Mouse (Mus musculus) brain, embryonic 18.5 days (tissue): ENCODE data around the gene Pak2.
"Not testable (repeated sequence)": the region's sequence is repeated elsewhere in the genome, so short reads cannot be mapped to it uniquely, and the experiment has no call there.

Source experiments
- DNase-seq: peaks from one replicate; pipeline ENCODE4 v3.0.0-alpha.2; 2012; ENCODE audit warnings: low read depth, low spot score

Gene Pak2

GRCm38 (mm10) chr16:32097757-32098156, 18.6 kb upstream of the Pak2 start:
- not testable (repeated sequence) for DNase-seq

GRCm38 (mm10) chr16:32091466-32091865, 12.3 kb upstream of the Pak2 start:
- DNase-seq: no peak

- no peak for DNase-seq
Measured at GRCm38 (mm10) chr16:32087629-32088443, 8.7 kb upstream of the Pak2 start.

DNA sequence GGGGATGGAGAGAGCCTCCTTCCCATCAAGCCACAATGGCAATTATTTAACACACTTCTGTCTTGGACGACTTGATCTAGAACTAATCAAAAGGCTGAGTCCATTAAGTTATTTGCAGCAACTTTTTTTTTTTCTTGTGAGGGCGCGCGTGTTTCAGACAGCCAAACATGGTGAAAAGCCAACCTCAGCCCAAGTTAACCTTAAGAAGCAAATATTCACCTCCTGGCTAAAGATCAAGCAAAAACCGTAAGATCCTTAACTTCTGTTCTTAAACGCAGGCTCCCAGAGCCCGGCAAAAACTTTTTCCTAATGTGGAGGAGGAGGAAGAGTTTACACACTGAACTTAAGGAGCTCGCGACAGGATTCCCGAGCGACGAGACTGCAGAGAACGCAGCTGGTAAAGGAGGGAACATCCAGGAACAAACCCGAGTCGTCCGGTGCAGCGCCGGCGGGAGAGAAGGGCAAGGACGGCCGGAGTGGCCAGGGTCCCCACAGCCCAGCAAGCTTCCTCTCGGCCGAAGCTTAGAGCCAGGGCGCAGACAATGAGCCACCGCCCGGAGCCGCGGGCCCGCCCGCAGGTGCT, 643 bp downstream of the Pak2 start:
- DNase-seq: no peak

DNA sequence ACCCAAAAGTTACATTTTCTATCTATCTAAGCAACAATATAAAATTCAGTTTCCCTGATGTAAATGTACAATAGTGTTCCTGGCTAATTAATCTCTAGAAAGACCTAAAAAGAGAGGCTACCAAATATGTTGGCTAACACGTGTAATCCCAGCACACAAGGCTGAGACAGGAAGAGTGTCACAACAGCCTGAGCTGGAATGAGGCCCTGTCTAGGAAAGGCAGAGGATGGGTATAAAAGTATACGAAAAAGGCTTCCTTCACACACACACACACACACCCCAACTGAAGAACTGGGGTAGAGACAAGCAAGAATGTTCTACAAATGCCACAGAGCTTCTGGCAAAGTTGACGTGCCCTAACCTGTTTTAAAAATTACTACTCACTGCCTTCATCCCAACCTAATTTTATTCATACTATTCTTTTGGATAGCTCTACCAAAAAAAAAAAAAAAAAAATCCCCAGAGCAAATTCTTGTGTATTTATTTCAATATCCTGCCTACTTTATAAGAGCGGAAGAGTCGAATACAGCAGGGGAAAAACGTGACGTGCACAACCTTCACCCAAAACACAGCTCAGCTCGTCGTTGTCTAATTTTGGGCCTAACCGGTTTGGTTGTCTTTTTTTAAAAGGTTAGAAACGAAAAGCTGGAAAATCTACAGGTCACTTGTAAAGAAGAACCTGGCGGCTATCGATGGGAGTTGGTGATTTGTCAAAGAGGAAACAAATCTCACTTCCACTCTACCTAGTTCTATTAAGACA, 1.3 kb downstream of the Pak2 start:
- DNase-seq: no peak

GRCm38 (mm10) chr16:32076406-32076805, 2.7 kb downstream of the Pak2 start:
- no peak for DNase-seq

DNA sequence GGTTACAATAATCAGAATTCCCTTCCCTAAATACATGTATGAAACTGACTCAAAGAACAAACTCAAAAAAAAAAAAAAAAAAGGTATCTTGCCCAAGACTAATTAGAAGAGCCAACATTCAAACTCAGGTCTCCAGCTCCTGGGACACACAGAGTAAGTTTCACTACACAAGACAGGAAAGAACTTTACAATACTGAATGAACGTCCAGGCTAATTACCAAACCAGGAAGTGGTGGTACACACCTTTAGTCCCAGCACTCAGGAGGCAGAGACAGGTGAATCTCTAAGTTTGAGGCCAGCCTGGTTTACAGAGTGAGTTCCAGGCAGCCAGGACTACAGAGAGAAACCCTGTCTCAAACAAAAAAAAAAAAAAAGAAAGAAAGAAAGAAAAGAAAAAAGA, 3.4 kb downstream of the Pak2 start:
- no peak for DNase-seq

DNA sequence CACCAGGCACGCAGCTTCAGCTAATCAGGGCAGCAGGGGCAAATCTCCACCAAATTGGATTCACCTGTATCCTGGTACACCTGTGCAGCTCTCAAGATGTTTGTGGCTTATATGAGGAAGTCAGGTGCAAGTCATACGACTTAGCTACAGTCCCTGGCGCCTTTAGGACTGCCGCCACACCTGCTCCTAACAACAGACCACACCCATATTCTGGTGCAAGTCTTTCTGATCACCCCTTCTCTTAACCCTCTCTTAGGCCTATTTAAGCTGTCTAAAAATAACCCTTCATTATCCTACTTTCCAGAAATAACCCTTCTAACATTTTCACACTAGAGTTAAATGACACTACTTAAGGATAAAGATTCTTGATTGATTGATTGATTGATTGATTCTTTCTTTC, 9.1 kb downstream of the Pak2 start:
- DNase-seq: not testable (repeated sequence)

GRCm38 (mm10) chr16:32068389-32069300, 10.5 kb downstream of the Pak2 start:
- no peak for DNase-seq

DNA sequence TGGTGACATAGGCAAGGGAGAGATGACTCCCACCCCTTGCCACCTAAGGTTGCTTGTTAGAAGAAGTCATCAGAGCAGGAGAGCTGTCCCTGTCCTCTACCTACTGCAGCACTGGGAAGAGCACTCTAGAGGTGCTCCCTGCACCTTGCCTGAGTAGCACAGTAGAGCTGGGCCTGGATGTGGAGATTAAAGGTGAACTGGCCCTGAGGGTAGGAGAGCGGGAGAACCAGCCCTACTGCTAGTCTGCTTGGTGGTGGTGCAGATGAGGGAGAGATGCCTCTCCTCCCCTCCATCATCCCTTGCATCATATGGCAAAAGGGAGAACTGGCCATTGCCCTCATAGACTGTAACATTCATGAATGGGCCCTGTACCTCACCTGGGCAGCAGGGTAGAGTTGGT, 12.2 kb downstream of the Pak2 start:
- no peak for DNase-seq

DNA sequence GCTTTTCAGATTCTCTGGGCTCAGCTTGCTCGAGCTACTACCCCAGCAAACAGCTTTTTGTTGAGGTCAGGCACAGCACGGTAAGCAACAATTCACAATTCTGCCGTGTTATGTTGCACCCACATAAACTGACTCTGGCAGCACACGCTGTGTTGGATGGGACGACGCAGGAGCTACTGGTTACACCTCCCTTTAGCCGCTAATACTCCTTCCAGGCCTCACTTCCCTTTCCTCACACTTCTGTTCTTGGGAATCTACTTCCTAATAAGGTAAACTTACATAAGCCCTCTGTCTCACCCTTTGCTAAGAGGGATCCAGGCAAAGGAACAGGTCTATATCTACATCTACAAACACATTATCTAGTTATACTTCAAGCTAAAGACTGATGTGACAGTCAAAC, 15.2 kb downstream of the Pak2 start:
- no peak for DNase-seq

DNA sequence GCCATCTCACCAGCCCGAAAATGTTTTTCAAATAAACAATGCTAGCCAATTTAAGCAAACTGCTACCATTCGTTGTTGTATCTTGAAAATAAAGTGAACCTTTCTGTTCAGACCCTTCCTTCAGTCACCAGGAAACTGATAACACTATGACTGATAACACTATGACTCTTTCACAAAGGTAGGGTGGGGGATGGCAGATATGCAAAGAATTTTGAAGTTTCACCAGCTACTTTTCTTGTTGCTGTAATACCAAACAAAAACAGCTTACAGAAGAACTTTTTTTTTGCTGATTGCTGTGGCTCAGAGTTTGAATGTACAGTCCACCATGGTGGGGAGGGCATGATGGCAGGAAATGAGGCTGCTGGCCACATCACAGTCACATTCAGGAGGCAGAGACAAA, 16.9 kb downstream of the Pak2 start:
- DNase-seq: no peak

DNA sequence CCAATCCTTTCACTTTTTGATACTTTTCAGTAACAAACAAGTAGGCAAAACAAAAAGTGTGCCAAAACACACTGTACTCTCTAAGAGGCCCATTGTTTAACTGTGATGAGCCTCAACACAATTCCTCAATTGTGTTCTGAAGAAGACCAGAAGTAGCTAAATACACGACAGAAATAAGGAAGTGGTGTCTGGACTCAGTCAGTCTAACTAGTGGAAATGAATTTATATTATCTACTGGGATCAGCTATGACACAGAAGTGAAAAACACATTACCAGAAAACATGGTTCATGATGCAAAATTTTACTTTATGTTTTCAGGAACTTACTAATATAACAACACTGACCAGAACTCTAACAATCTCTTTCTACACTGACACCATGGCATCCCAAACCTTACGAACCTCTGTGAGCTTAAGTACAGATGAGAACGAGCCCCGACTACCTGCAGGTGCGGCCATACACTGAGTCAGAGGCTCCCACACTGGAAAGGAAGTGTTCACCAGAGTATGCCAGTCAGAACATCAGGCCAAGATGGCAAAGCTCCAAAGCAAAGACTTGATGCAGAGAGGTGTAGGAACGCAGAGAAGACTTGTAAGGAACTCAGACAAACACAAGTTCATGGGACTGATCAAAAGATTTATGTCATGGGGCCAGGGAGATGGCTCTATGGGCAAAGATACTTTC, 19.2 kb downstream of the Pak2 start:
- DNase-seq: no peak

- no peak for DNase-seq
Measured at GRCm38 (mm10) chr16:32058817-32059216, 20.3 kb downstream of the Pak2 start.

DNA sequence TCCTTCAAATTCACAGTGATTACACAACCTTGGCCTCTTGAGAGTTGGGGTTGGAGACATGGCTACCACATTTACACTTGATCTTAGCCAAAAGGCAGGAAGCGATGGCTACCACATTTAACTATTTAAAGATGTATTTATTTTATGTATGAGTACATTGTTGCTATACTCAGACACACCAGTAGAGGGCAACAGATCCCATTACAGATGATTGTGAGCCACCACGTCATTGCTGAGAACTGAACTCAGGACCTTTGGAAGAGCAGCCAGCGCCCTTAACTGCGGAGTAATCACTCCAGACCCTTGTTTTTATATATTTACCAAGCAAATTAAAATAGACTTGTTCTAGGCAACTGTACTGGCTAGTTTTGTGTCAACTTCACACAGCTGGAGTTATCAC, 36.8 kb downstream of the Pak2 start:
- no peak for DNase-seq

DNA sequence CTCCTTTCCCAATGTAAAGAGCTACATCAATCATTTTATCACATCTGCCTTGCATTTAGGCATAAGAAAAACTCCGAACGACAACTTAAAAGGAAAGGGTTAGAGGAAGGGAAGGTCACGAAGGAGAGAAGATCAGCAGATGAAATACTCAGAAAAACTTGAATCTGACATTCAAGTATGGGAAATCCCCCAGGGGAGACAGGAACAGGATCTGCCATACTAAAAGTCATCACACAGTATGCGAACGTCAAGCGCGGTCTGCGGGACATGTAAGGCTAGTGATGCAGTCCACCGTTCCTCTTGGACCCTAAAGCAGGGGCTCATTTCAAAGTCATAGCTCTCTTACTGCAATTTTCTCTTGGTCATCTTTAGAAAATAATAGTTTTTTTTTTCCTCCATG, 59.5 kb downstream of the Pak2 start:
- DNase-seq: no peak

- DNase-seq: no peak
Measured at GRCm38 (mm10) chr16:32010330-32010729, 68.8 kb downstream of the Pak2 start.

DNA sequence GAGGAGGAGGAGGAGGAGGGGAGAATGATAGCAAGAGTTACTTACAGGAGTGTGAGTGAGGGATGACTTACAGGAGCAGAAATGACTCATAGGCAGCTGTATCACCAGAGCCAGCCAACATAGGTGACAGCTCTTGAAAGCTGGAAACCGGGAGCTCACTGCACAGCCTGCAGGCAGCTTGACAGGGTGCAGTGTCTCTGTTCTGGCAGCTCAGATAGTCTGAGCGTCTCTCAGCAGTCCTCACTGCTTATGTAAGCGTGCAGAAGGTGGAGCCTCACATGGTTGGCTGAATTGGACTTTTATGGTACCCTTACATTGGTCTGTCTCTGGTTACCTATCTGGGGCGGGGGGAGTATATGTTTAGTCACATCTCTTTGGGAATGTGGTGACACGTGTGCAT, 69.2 kb downstream of the Pak2 start:
- no peak for DNase-seq

DNA sequence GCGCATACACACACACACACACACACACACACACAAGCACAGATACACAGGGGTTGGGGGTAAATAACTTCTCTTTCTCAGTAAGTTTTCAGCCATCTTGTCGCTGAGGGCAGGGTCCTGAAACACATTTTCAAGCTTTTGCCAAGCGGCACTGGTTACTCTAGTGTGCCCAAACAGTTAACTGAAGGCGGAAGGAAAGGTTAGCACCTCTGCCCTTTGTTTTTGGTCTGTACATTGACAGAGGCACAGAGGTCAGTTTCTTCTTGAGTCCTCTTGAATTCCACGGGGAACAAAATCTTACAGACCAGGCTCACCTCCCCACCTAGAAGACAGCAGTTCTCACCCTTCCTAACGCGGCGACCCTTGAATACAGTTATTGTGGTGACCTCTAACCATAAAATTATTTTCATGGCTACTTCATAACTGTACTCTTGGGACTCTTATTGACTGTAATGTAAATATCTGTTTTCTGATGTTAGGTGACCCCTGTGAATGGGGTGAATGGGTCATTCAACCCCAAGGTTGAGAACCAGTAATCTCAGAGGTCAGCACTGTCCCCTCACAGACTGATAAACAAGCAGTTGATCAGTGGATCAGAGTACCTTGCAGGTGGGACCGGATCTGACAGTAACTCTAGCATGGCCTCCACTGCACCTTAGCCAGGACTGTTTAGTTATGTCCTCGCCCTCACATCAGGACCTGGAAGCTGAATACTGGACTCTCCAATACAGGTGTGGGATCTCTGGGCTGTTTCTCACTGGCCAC, 70.4 kb downstream of the Pak2 start:
- DNase-seq: no peak

- no peak for DNase-seq
Measured at GRCm38 (mm10) chr16:32004731-32005130, 74.4 kb downstream of the Pak2 start.
